Mouse (Mus musculus): Measurements from ENCODE around the gene Lrp8. TPM values are rescaled to one million over a fixed set of nuclear protein-coding genes. Genes with fewer than 3 reads are reported as not detected.

The Lrp8 gene
- total RNA-seq (2012; rRNA removed) (12.8 and 14.2 TPM in 2 replicates), total RNA-seq (2014; rRNA removed) (5.0 and 6.4 TPM in 2 replicates), polyA plus RNA-seq (2012; ENCODE audit: insufficient read length, low read depth) (21.1 and 25.2 TPM in 2 replicates)

GRCm38 (mm10) chr4:107802185-107802449, at the start of gene Lrp8:
Gene Lrp8 (plus strand): TSS chr4:107802261.
- Histone ChIP-seq H3K4me3 (replicated peaks in 1 of 3; ENCODE audit: low read depth in 2 of 3, low read length in 2 of 3, poor library complexity in 1 of 3) (peak within 1 kb of the TSS; percentile 65 to 75 (median 68)), H3K27me3 (replicated peaks) (no peaks in the 10 kb centered on the region), H3K9me3 (replicated peaks; ENCODE audit: low read length) (no peaks in the 10 kb centered on the region), H3K79me2 (replicated peaks; ENCODE audit: control insufficient read depth, extremely low read depth, insufficient read depth, poor library complexity, severe bottlenecking) (no peaks in the 10 kb centered on the region), H3K9ac (ENCODE audit: insufficient read depth, low read depth) (peak within 1 kb of the TSS; percentile 64), H3K4me1 (ENCODE audit: control insufficient read depth in 1 of 2, insufficient read depth in 2 of 2) (peaks cover 7 to 50% of the 10 kb centered on the region in 2 experiments), H3K27ac (ENCODE audit: insufficient read depth, low read depth) (peak within 1 kb of the TSS; percentile 72), H3K4me2 (ENCODE audit: insufficient read depth, low read depth, poor library complexity, severe bottlenecking) (peak within 1 kb of the TSS; percentile 85), H3K36me3 (replicated peaks in 1 of 2; ENCODE audit: control insufficient read depth in 1 of 2, insufficient read depth in 1 of 2, low read length in 1 of 2) (peaks cover 0 to 22% of the 10 kb centered on the region in 2 experiments)
- TF ChIP-seq CHD1 (IDR thresholded peaks at IDR 0.05; ENCODE audit: low read depth, low read length): no peak
- TF ChIP-seq IRF4 (IDR thresholded peaks at IDR 0.05; ENCODE audit: low read depth, low read length): no peak
- no peak for TF ChIP-seq CHD2 (IDR thresholded peaks at IDR 0.05; ENCODE audit: low read length)
- TF ChIP-seq EP300 (IDR thresholded peaks at IDR 0.05; ENCODE audit: low read length): no peak
- TF ChIP-seq TCF12 (IDR thresholded peaks at IDR 0.05; ENCODE audit: low read depth, low read length): no peak
- TF ChIP-seq NELFE (IDR thresholded peaks at IDR 0.05; ENCODE audit: low read depth, low read length): 0 out of 2 replicates have a peak, but pooled peaks have one; percentile 24
- TF ChIP-seq MYC (IDR thresholded peaks at IDR 0.05; ENCODE audit: low read depth, low read length): no peak
- no peak for TF ChIP-seq TBP (conservative IDR thresholded peaks at IDR 0.05; ENCODE audit: low read depth, low read length)
- 0 out of 2 replicates have a peak, but pooled peaks have one; percentile 0 for TF ChIP-seq MXI1 (IDR thresholded peaks at IDR 0.05; ENCODE audit: low read depth, low read length)
- peak; percentile 43; the same call in 1 of the 2 replicates for TF ChIP-seq ZMIZ1 (IDR thresholded peaks at IDR 0.05; ENCODE audit: low read depth, low read length)
- 0 out of 2 replicates have a peak, but pooled peaks have one; percentile 7 for TF ChIP-seq POLR2A (IDR thresholded peaks at IDR 0.05; ENCODE audit: low read depth, low read length)
- TF ChIP-seq ZKSCAN1 (IDR thresholded peaks at IDR 0.05; ENCODE audit: borderline replicate concordance, low read depth, low read length): no peak
- DNase-seq (ENCODE audit: extremely low read depth): no peak
- dilution Hi-C loops (cut with MboI; ENCODE audit: extremely low pct_ligation_motif_present, extremely low pct_unique_long_range_greater_than_20kb, low sequenced_read_pairs): no loop called here
- in situ Hi-C loops (cut with MboI; ENCODE audit: low pct_ligation_motif_present, low pct_unique_long_range_greater_than_20kb, low sequenced_read_pairs): no loop called here

GRCm38 (mm10) chr4:107756222-107756621, 45.8 kb upstream of the Lrp8 start:
- no peak for DNase-seq (ENCODE audit: extremely low read depth)
- no peak for TF ChIP-seq MXI1 (IDR thresholded peaks at IDR 0.05; ENCODE audit: low read depth, low read length)
- no peak for TF ChIP-seq MYC (IDR thresholded peaks at IDR 0.05; ENCODE audit: low read depth, low read length)
- TF ChIP-seq JUN (IDR thresholded peaks at IDR 0.05; ENCODE audit: insufficient read depth, low read depth, low read length): no peak
- TF ChIP-seq CHD1 (IDR thresholded peaks at IDR 0.05; ENCODE audit: low read depth, low read length): no peak
- TF ChIP-seq SMC3 (IDR thresholded peaks at IDR 0.05; ENCODE audit: low read depth, low read length): no peak
- no peak for TF ChIP-seq MEF2A (IDR thresholded peaks at IDR 0.05; ENCODE audit: borderline replicate concordance, low read depth, low read length)
- TF ChIP-seq ZMIZ1 (IDR thresholded peaks at IDR 0.05; ENCODE audit: low read depth, low read length): no peak
- no peak for TF ChIP-seq ZC3H11A (IDR thresholded peaks at IDR 0.05; ENCODE audit: low read depth, low read length)
- no peak for TF ChIP-seq TCF12 (IDR thresholded peaks at IDR 0.05; ENCODE audit: low read depth, low read length)
- no peak for TF ChIP-seq PAX5 (IDR thresholded peaks at IDR 0.05; ENCODE audit: low read length)
- TF ChIP-seq HCFC1 (IDR thresholded peaks at IDR 0.05; ENCODE audit: low read depth, low read length): no peak
- no peak for TF ChIP-seq NELFE (IDR thresholded peaks at IDR 0.05; ENCODE audit: low read depth, low read length)
- Histone ChIP-seq H3K4me3 (replicated peaks in 1 of 3; ENCODE audit: low read depth in 2 of 3, low read length in 2 of 3, poor library complexity in 1 of 3) (no peak overlapping the region), H3K4me2 (ENCODE audit: insufficient read depth, low read depth, poor library complexity, severe bottlenecking) (no peak overlapping the region), H3K27ac (ENCODE audit: insufficient read depth, low read depth) (no peak overlapping the region), H3K27me3 (replicated peaks) (no peaks in the 10 kb centered on the region), H3K9me3 (replicated peaks; ENCODE audit: low read length) (no peaks in the 10 kb centered on the region), H3K79me2 (replicated peaks; ENCODE audit: control insufficient read depth, extremely low read depth, insufficient read depth, poor library complexity, severe bottlenecking) (no peaks in the 10 kb centered on the region), H3K9ac (ENCODE audit: insufficient read depth, low read depth) (no peak overlapping the region), H3K4me1 (ENCODE audit: control insufficient read depth in 1 of 2, insufficient read depth in 2 of 2) (peaks cover 0 to 17% of the 10 kb centered on the region in 2 experiments; a peak in 2 of 4 replicates), H3K36me3 (replicated peaks in 1 of 2; ENCODE audit: control insufficient read depth in 1 of 2, insufficient read depth in 1 of 2, low read length in 1 of 2) (no peaks in the 10 kb centered on the region)
- in situ Hi-C loops (cut with MboI; ENCODE audit: low pct_ligation_motif_present, low pct_unique_long_range_greater_than_20kb, low sequenced_read_pairs): no loop called here
- dilution Hi-C loops (cut with MboI; ENCODE audit: extremely low pct_ligation_motif_present, extremely low pct_unique_long_range_greater_than_20kb, low sequenced_read_pairs): no loop called here
